Mouse (Mus musculus): ENCODE results near the gene Cd300ld5. TPM values are rescaled to one million over a fixed set of nuclear protein-coding genes. Genes with fewer than 3 reads are reported as not detected.
"Not testable (repeated sequence)": the region's sequence is repeated elsewhere in the genome, so short reads cannot be mapped to it uniquely, and the experiment has no call there.

The Cd300ld5 gene
- total RNA-seq (2021) = 1 to 10 TPM in 1 of 2 experiments, not detected in 1; 1.0 TPM
- long read RNA-seq = 0 reads

GRCm38 (mm10) chr11:115037669-115038068, at the start of gene Cd300ld5:
Gene Cd300ld5, minus strand, starts transcription at chr11:115037769.
- DNase-seq (ENCODE audit: low spot score in 2 of 2) = not testable (repeated sequence)

- DNase-seq (ENCODE audit: low spot score in 2 of 2) = no peak
These were observed 48.6 kb upstream of the Cd300ld5 start for GRCm38 (mm10) chr11:115086213-115086612.

GRCm38 (mm10) chr11:115085064-115085463, 47.5 kb upstream of the Cd300ld5 start:
- no peak for DNase-seq (ENCODE audit: low spot score in 2 of 2)

DNA sequence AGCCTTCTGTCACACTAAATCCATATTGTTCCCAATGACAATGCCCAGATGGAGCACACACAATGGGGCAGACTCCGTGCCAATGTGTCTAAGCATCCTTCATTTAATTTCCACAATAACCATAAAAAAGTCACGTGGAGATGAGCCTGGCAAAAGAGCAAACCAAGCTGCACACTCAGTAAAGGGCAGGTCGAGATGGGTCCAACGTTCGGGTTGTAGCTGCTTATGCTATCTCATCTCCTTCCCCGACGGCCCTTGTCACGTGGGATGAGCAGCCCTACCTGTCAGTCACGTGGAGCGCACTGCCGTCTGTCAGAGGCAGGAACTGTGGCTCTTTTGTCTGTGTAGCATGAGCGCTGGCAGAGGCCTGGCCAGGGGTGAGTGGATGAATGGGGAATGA, 47.0 kb upstream of the Cd300ld5 start:
- no peak for DNase-seq (ENCODE audit: low spot score in 2 of 2)

DNA sequence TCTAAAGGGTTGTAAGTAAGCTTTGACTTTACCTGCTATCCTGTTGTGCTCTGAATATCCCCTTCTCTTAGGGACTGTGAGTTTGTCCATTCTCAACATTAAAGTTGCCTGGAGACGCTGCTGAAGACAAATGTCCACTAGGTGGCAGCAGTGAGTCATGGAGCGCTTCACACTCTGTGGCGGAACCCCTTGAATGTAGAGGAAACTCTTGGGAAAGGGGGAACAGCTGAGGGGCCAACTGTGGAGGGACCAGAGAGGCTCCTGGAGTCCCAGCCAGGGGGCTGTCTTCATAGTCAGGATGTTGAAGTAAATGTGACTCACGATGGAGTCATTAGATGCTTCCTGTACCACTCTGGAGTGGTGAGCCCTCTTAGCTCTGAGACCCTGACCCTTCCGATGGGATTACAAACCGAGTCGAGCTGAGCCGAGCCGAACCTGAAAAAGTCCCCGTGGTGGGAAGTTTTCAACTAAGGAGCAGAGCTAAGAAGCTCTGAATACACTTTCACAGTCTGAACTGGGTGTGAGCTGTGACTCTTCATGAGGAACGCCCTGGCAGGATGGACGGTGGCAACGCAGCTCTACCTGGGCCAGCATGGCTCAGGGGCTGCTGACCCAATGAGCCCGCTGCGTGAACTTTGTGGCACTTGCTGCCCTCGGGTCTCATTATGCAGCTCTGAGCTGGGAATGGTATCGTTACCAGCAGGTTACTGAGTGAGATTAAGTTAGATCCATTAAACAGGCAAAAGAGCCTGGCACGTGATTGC, 46.0 kb upstream of the Cd300ld5 start:
- DNase-seq (ENCODE audit: low spot score in 2 of 2) = peak; percentile 32 to 86

- DNase-seq (ENCODE audit: low spot score in 2 of 2) = no peak
These were observed 44.6 kb upstream of the Cd300ld5 start for GRCm38 (mm10) chr11:115082196-115082595.

- no peak for DNase-seq (ENCODE audit: low spot score in 2 of 2)
These were observed 43.8 kb upstream of the Cd300ld5 start for GRCm38 (mm10) chr11:115081373-115081772.

DNA sequence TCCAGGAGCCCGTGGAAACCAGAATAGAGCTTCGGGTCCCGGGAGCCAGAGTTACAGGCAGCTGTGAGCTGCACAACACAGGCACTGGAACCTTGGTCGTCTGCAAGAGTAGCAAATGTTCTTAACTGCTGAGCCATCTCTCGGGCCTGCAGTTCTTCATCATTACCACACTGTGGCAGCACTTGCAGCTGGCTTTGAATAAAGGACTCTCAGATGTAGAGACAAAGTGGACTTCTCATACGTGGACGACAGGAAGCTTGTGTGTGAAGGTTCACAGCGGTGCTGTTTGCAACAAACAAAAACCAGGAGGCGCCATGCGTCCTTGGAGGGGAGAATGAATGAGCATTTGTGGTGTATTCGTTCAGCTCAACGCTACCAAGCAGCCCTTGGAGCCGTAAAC, 43.3 kb upstream of the Cd300ld5 start:
- DNase-seq (ENCODE audit: low spot score in 2 of 2) = peak; percentile 19 to 78

- DNase-seq (ENCODE audit: low spot score in 2 of 2) = no peak
These were observed 41.1 kb upstream of the Cd300ld5 start for GRCm38 (mm10) chr11:115078680-115079079.

DNA sequence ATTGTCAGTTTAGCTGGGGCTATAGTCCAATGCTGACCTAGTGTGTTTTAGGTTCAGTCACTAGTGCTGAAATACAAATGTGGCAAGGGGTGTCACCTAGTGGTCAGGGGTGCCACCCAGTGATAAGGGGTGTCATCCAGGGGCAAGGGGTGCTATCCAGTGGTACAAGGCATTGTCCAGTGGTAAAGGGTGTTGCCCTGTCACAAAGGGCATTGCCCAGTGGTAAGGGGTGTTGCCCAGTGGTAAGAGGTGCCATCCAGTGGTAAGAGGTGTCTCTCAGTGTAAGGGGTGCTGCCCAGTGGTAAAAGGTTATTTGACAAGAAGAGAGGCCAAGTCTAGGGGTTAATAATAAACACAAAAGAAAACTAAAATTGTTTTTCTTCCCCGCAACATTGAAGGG, 39.9 kb upstream of the Cd300ld5 start:
- no peak for DNase-seq (ENCODE audit: low spot score in 2 of 2)

DNA sequence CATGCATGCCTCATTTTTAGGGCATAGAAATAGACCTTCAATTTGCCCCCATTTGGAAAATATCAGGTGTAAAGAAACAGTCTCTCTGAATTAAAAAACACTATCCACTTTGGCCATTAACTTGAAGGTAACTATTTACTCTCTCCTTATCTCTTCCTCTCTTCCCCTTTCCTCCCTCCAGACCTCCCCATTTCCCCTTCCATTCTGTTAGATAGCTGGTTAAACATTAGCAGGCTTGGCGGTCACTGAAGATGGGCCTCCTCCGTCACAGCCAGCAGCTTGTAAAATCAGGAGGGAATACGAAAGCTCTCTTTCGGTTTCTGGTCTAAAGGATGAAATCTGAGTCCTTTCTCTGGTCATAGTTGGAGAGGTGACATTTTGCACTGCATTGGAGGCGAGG, 38.3 kb upstream of the Cd300ld5 start:
- no peak for DNase-seq (ENCODE audit: low spot score in 2 of 2)

GRCm38 (mm10) chr11:115075407-115075806, 37.8 kb upstream of the Cd300ld5 start:
- DNase-seq (ENCODE audit: low spot score in 2 of 2) = no peak

DNA sequence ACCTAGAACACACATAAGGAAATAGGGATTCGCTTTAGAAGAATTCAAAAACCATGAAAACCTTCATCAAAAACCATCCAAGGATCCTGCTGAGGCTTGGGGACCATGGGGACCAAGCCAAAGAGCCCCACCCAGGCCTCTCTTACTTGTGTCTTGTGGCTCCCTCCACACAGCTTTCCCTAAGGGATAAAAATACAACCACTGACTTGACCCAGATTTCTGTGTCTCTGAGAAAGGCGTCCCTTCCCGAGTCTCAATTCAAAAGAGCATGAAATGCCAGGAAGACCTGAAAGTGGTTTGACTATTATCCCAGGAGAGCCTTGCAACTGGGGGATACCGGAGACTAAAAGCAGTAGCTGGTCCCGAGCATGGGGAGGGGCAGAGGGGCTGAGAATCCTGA, 35.4 kb upstream of the Cd300ld5 start:
- DNase-seq (ENCODE audit: low spot score in 2 of 2) = no peak

DNA sequence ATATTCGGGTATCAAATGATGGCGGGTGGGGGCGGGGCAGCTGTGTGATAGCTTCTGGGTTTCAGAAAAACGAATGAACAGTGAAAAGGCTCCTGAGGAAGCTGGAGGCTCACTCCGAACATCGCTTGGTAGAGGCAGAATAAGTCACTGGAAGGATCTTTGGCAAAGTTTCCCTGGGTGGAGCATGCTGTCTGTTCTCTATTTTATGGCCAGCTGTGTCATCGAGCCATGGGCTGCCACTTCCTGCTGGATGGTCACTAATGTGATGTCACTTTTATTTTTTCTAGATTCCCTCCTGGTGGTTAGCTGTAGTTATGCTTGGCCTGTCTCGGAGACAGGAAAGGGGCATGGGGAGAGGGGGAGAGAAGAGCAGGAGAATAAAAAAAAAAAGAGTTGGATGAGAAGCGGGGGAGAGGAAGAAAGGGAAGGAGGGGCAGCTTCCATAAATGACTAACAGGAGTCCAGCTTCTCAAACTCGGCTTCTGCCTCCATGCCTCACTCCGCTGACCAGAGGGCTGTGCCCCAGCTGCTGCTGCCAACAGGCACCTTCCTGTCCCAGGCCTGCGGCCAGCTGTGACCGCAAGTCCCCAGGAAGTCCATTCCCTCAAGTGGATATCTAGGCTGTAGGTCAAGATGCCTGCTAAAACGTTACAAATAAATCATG, 34.2 kb upstream of the Cd300ld5 start:
- no peak for DNase-seq (ENCODE audit: low spot score in 2 of 2)

GRCm38 (mm10) chr11:115071015-115071551, 33.5 kb upstream of the Cd300ld5 start:
- no peak for DNase-seq (ENCODE audit: low spot score in 2 of 2)

DNA sequence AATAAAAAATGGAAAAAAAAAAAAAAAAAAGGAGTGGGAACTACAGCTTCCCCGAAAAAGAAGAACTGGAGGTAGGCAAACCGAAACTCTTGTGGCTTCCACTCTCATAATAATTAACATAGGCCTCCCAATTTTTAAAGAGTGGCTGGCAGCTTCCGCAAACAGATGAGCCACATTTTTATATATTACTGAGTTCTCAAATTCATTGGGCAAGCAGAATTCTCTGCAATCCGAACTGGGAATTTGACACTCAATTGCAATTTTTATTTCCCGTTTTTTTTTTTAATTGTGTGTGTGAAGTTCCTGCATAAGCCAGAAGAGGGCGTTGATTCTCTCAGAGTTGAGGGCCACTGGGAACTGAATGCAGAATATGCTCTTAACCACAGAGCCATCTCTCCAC, 29.2 kb upstream of the Cd300ld5 start:
- no peak for DNase-seq (ENCODE audit: low spot score in 2 of 2)

- no peak for DNase-seq (ENCODE audit: low spot score in 2 of 2)
These were observed 24.5 kb upstream of the Cd300ld5 start, which contains the start of gene Cd300e for GRCm38 (mm10) chr11:115062077-115062476. Gene Cd300e, minus strand, starts transcription at chr11:115062177.

DNA sequence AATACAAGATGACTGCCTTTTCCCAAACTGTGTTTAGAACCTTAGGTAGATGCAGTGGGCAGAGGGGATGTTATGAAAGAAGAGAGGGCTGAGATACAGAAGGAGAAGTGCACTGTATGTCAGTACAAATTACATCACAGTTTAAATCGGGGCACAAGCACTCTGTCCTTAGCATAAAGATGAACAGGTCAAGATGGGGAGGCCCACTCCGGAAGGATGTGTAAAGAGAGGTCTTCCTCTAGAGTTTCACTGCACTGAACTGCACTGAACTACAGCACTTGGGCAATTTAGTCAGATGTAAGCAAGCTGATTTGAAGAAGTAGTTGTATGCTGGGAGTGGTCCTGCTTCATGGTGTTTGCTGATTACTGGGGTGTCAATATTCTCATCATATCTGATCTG, 22.2 kb upstream of the Cd300ld5 start:
- DNase-seq (ENCODE audit: low spot score in 2 of 2) = no peak

DNA sequence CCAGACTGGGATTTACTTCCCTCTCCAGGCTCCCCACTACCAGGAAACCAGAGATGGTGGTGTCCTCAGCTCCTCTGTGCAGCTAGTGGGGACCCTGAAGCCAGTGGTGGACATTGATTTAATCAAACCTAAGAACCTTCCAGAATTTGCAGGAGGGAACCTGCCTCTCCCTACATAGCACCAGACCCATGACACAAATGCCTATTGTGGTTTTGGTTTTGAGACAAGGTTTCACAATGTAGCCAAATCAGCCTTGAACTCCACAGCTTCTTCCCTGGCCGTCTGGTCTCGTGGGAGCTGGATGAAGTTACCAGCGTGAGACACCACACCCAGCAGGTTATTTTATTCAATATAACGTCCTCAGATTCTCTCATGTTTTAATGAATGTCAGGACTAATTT, 21.1 kb upstream of the Cd300ld5 start:
- DNase-seq (ENCODE audit: low spot score in 2 of 2) = no peak

GRCm38 (mm10) chr11:115054537-115054936, 17.0 kb upstream of the Cd300ld5 start:
- no peak for DNase-seq (ENCODE audit: low spot score in 2 of 2)

- no peak for DNase-seq (ENCODE audit: low spot score in 2 of 2)
These were observed 15.4 kb upstream of the Cd300ld5 start for GRCm38 (mm10) chr11:115052991-115053390.

DNA sequence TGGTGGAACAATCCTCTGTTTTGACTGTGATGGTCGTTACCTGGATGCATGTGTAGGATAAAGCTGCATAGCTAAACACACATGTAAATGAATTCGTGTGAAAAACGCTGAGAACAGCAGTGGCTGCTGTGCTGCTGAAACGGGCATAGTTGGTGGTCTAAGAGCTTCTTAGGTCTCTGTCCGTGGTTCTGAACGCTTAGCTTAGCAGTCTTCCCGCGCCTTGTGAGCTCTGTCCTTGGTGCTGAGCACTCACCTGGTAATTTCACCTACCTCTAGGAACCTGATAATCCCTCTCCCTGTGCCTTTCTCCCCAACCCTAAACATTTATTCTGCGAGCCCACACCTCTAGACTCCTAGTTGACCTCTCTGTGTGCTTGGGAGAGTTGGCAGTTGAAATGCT, 14.6 kb upstream of the Cd300ld5 start:
- DNase-seq (ENCODE audit: low spot score in 2 of 2) = no peak
